In the genomic region with DNA sequence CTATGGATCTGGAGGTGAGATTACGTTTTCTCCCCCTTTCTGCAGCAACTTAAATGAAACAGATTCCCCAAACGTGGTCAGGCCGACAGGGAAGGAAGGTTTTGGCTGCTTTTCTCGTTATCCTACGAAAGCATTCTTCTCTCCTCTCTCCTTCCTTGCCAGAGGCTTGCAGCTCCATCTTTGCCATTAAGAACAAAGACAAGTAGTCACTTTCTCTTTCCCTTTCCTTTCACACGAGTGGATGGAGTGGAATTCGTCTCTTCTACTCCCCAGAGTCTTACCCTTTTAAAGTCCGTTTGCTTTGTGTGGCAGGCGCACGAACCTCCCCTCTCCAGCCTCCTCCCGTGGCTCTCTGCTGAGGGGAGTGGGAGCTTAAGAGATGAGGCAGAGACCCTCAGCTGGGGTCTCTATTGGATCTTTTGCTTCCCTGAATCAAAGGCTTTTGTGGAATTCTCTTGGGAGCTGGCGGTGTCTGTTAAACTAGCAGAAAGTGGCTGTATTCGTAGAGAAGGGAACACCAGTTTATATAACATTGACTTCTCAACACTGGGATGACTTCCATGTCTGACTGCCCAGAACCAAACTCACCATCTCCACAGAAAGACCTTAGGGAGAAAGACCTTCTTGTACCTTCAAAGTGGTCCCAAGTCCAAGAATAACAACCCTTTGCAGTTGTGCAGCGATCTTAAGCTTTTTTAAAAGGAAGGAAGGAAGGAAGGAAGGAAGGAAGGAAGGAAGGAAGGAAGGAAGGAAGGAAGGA, we compare ENCODE assay signal across 8 mouse cellular contexts. TPM values are rescaled to one million over a fixed set of nuclear protein-coding genes. Genes with fewer than 3 reads are reported as not detected.
A peak's percentile ranks its signal among the peaks of the same experiment; 100 is the strongest.
DNase-seq lines count a peak whose midpoint lies in the region; ATAC-seq and TF ChIP-seq lines count a peak whose summit lies in the region.

No protein-coding gene starts in this region.

- H3K4me3 ChIP-seq in thymus, adult 2 months (ENCODE audit: control insufficient read depth, insufficient read depth, low read length), result peak overlapping the region; percentile 82
- peak overlapping the region; percentile 70 for H3K4me3 ChIP-seq in hindbrain, embryonic 15.5 days
- H3K4me3 ChIP-seq in midbrain, postnatal 0 days (ENCODE audit: low read depth, low read length), result peak overlapping the region; percentile 66

- no peak for TF ChIP-seq POLR2A in thymus, adult 2 months (IDR thresholded peaks at IDR 0.05; ENCODE audit: control insufficient read depth, extremely low read depth, insufficient read depth, low read length, poor library complexity)

- ATAC-seq in hindbrain, embryonic 15.5 days (ENCODE audit: low FRiP score, low read depth), result no peak
- no peak for ATAC-seq in midbrain, postnatal 0 days (ENCODE audit: low FRiP score)

- H3K4me1 ChIP-seq in thymus, adult 2 months (replicated peaks; ENCODE audit: control insufficient read depth, insufficient read depth, low read length), result peaks cover 36% of the 10 kb centered on the region
- peaks cover 17% of the 10 kb centered on the region for H3K4me1 ChIP-seq in hindbrain, embryonic 15.5 days (replicated peaks)
- H3K4me1 ChIP-seq in midbrain, postnatal 0 days (ENCODE audit: insufficient read depth, low read length), result no peaks in the 10 kb centered on the region

- H3K27ac ChIP-seq in thymus, adult 2 months (ENCODE audit: control insufficient read depth, insufficient read depth, low read length), result peak overlapping the region; percentile 93
- H3K27ac ChIP-seq in hindbrain, embryonic 15.5 days (replicated peaks), result peak overlapping the region; percentile 83
- peak overlapping the region; percentile 89 for H3K27ac ChIP-seq in midbrain, postnatal 0 days (ENCODE audit: low read depth, low read length)

- DNase-seq in cerebellum, adult 11-12 months, result peak; percentile 51
- no peak for DNase-seq in cerebellum, postnatal 36 days
- peak; percentile 37 for DNase-seq in thymus, adult 2 months
- no peak for DNase-seq in thymus, postnatal 10 days (ENCODE audit: low spot score in 2 of 2)
- DNase-seq in midbrain, postnatal 0 days (ENCODE audit: low spot score), result peak; percentile 36
- no peak for DNase-seq in adrenal gland, postnatal 14 days
- no peak for DNase-seq in gastrocnemius, adult 8-10 months (ENCODE audit: low spot score in 2 of 2)

- no peaks in the 10 kb centered on the region for H3K27me3 ChIP-seq in thymus, adult 2 months (ENCODE audit: control insufficient read depth, insufficient read depth, low read length)
- H3K27me3 ChIP-seq in hindbrain, embryonic 15.5 days, result no peaks in the 10 kb centered on the region
- H3K27me3 ChIP-seq in midbrain, postnatal 0 days (ENCODE audit: insufficient read depth, low read length), result no peaks in the 10 kb centered on the region

- no peak for TF ChIP-seq CTCF in thymus, adult 2 months (IDR thresholded peaks at IDR 0.05; ENCODE audit: borderline replicate concordance, control insufficient read depth, extremely low read depth, insufficient read depth, low read length, poor library complexity)
- no peak for TF ChIP-seq CTCF in midbrain, postnatal 0 days (IDR thresholded peaks at IDR 0.05)

- peak overlapping the region; percentile 67 for H3K9ac ChIP-seq in hindbrain, embryonic 15.5 days
- peak overlapping the region; percentile 66 for H3K9ac ChIP-seq in midbrain, postnatal 0 days (replicated peaks; ENCODE audit: low read length, poor library complexity, severe bottlenecking)

- H3K36me3 ChIP-seq in thymus, adult 2 months (ENCODE audit: control insufficient read depth, insufficient read depth, low read length), result peaks cover 11% of the 10 kb centered on the region; the same call in 1 of the 2 replicates
- no peaks in the 10 kb centered on the region for H3K36me3 ChIP-seq in hindbrain, embryonic 15.5 days
- H3K36me3 ChIP-seq in midbrain, postnatal 0 days (ENCODE audit: insufficient read depth, low read length), result peaks cover 12% of the 10 kb centered on the region

- under 1% methylated on average over 14 of the region's 14 CpGs for WGBS in thymus, adult 2 months
- 1% methylated on average over 14 of the region's 14 CpGs for WGBS in hindbrain, embryonic 15.5 days
- 1% methylated on average over 14 of the region's 14 CpGs for WGBS in midbrain, postnatal 0 days

- no peaks in the 10 kb centered on the region for H3K9me3 ChIP-seq in hindbrain, embryonic 15.5 days
- no peaks in the 10 kb centered on the region for H3K9me3 ChIP-seq in midbrain, postnatal 0 days (ENCODE audit: low read length)

- H3K4me2 ChIP-seq in hindbrain, embryonic 15.5 days, result peak overlapping the region; percentile 98
- peak overlapping the region; percentile 99 for H3K4me2 ChIP-seq in midbrain, postnatal 0 days (ENCODE audit: low read depth, low read length, poor library complexity, severe bottlenecking)

RNA-seq across cellular contexts. Expression of gene Pik3ip1, which starts 1.0 kb away (rescaled TPM):
- 151 and 153 TPM in 2 replicates for polyA plus RNA-seq in thymus, adult 2 months (2012; rRNA removed)
- polyA plus RNA-seq in hindbrain, embryonic 15.5 days (2015; fragmentation: Nextera tagmentation; extraction: Ambion mirVana), result 26.1 and 26.3 TPM in 2 replicates
- 42.5 and 43.4 TPM in 2 replicates for total RNA-seq in midbrain, postnatal 0 days (2014; rRNA removed)
- polyA plus RNA-seq in midbrain, postnatal 0 days (2015; fragmentation: Nextera tagmentation; extraction: Ambion mirVana), result 34.7 and 37.5 TPM in 2 replicates
- 11.1 and 24.2 TPM in 2 replicates for total RNA-seq in adrenal gland, postnatal 14 days (2021)
- total RNA-seq in gastrocnemius, adult 8-10 months (2022), result 10 to 100 TPM; 28.3 to 39.0 (median 36.6) TPM

RNA-seq across cellular contexts. Expression of gene Patz1, which starts 42.5 kb away (rescaled TPM):
- polyA plus RNA-seq in thymus, adult 2 months (2012; rRNA removed), result 216 and 243 TPM in 2 replicates
- polyA plus RNA-seq in hindbrain, embryonic 15.5 days (2015; fragmentation: Nextera tagmentation; extraction: Ambion mirVana), result 51.9 and 54.3 TPM in 2 replicates
- total RNA-seq in midbrain, postnatal 0 days (2014; rRNA removed), result 79.3 and 81.3 TPM in 2 replicates
- polyA plus RNA-seq in midbrain, postnatal 0 days (2015; fragmentation: Nextera tagmentation; extraction: Ambion mirVana), result 36.3 and 39.3 TPM in 2 replicates
- 31.6 and 38.3 TPM in 2 replicates for total RNA-seq in adrenal gland, postnatal 14 days (2021)
- total RNA-seq in gastrocnemius, adult 8-10 months (2022), result 10 to 100 TPM; 13.0 to 22.3 (median 19.2) TPM

Comparison
In these comparisons a context has a peak if more than half of its experiments do, and no peak if none do; other contexts are left out.
1. DNase-seq: peak in cerebellum, adult 11-12 months (single experiment), thymus, adult 2 months (single experiment) and midbrain, postnatal 0 days (single experiment); none in cerebellum, postnatal 36 days (0 of 2), thymus, postnatal 10 days (0 of 2), adrenal gland, postnatal 14 days (single experiment) and gastrocnemius, adult 8-10 months (0 of 2).
2. Peak in every context shown above with its lines, with median percentiles within 50 percentile points of each other: H3K27ac ChIP-seq and H3K4me3 ChIP-seq.